In genomic region chr17:72948119-72948518, GRCm38 (mm10) we compare ENCODE assay signal across 14 mouse cellular contexts. TPM values are rescaled to one million over a fixed set of nuclear protein-coding genes. Genes with fewer than 3 reads are reported as not detected.
DNase-seq lines count a peak whose midpoint lies in the region; ATAC-seq lines count a peak whose summit lies in the region.
"Had no signal": no experiment of that assay in that cellular context is flagged by ENCODE, and none has a peak within 500 bp of the region (broad histone marks: within the 10 kb centered on the region; RNA-seq: fewer than 3 reads in every experiment).

No protein-coding gene starts in this region.

- peak; percentile 44; the same call in 1 of the 2 replicates for ATAC-seq in heart, embryonic 15.5 days (replicated peaks; ENCODE audit: insufficient number of reproducible peaks, insufficient read depth, low FRiP score, low read depth)
- peak; percentile 76 for ATAC-seq in common myeloid progenitor, adult 5-6 weeks (replicated peaks; ENCODE audit: low read depth, poor library complexity, severe bottlenecking)
- ATAC-seq in megakaryocyte progenitor cell, adult 5-6 weeks (replicated peaks; ENCODE audit: poor library complexity): peak; percentile 58
- no peak for ATAC-seq in cerebellum, adult (ENCODE audit: insufficient number of reproducible peaks, low FRiP score, low TSS enrichment)

- no peak overlapping the region for H3K4me3 ChIP-seq in heart, embryonic 15.5 days
- H3K4me3 ChIP-seq: erythroblast, embryonic 14.5 days; neural tube, embryonic 13.5 days had no signal

- peak overlapping the region; percentile 54 for H3K9ac ChIP-seq in heart, embryonic 15.5 days
- H3K9ac ChIP-seq: neural tube, embryonic 13.5 days had no signal

- 0 out of 2 replicates have a peak, but pooled peaks cover 2% of the 10 kb centered on the region for H3K36me3 ChIP-seq in heart, embryonic 15.5 days

- no peaks in the 10 kb centered on the region for H3K27me3 ChIP-seq in heart, embryonic 15.5 days
- H3K27me3 ChIP-seq: neural tube, embryonic 13.5 days had no signal

- no peak for DNase-seq in heart, adult 8-10 months (ENCODE audit: low spot score)
- peak; percentile 65 to 66 for DNase-seq in B cell, adult 2 months
- DNase-seq in cerebellum, postnatal 36 days: no peak
- no peak for DNase-seq in adrenal gland, adult 2 months
- DNase-seq: adrenal gland, postnatal 10 days; cerebellum, postnatal 10 days; right cerebral cortex, postnatal 14 days had no signal

- H3K9me3 ChIP-seq in heart, embryonic 15.5 days (replicated peaks): no peaks in the 10 kb centered on the region

- 25% methylated on average over 9 of the region's 9 CpGs for WGBS in heart, embryonic 15.5 days

- peaks cover 26% of the 10 kb centered on the region for H3K4me1 ChIP-seq in heart, embryonic 15.5 days (replicated peaks)

- H3K27ac ChIP-seq in heart, embryonic 15.5 days: peak overlapping the region; percentile 88
- H3K27ac ChIP-seq: macrophage; neural tube, embryonic 13.5 days had no signal

- H3K4me2 ChIP-seq in heart, embryonic 15.5 days: peak overlapping the region; percentile 39
- H3K4me2 ChIP-seq: neural tube, embryonic 13.5 days had no signal

RNA-seq across cellular contexts. Expression of gene Lbh, which starts 30.0 kb away (rescaled TPM):
- 23.2 and 29.0 TPM in 2 replicates for polyA plus RNA-seq in heart, embryonic 15.5 days (2015; fragmentation: Nextera tagmentation; extraction: Ambion mirVana)
- total RNA-seq in heart, adult 8-10 months (2022): 100 to 1,000 TPM; 352 to 622 (median 508) TPM
- total RNA-seq in common myeloid progenitor, adult 5-6 weeks (2017): 18.0 and 18.1 TPM in 2 replicates
- total RNA-seq in megakaryocyte progenitor cell, adult 5-6 weeks (2015): 17.9 and 19.2 TPM in 2 replicates
- 16.6 and 21.4 TPM in 2 replicates for total RNA-seq in megakaryocyte progenitor cell, adult 5-6 weeks (2017)
- total RNA-seq in adrenal gland, adult 2 months (2021): 10 to 100 TPM; 22.0 to 53.6 TPM
- 25.8 and 26.3 TPM in 2 replicates for polyA plus RNA-seq in adrenal gland, adult 2 months (2012; rRNA removed)

Comparison
In these comparisons a context has a peak if more than half of its experiments do, and no peak if none do; other contexts are left out.
1. DNase-seq: peak in B cell, adult 2 months (2 of 2); none in heart, adult 8-10 months (single experiment), cerebellum, postnatal 36 days (0 of 2) and adrenal gland, adult 2 months (single experiment).
2. RNA of gene Lbh, which starts 30.0 kb away (total RNA-seq): 352 to 622 TPM in heart, adult 8-10 months; 22.0 to 53.6 TPM in adrenal gland, adult 2 months, 16.6 to 21.4 TPM in megakaryocyte progenitor cell, adult 5-6 weeks and 18.0 to 18.1 TPM in common myeloid progenitor, adult 5-6 weeks; every median in the first group is over 4 times any median in the second.